8 mouse cellular contexts compared by ENCODE assay signal in the genomic region with DNA sequence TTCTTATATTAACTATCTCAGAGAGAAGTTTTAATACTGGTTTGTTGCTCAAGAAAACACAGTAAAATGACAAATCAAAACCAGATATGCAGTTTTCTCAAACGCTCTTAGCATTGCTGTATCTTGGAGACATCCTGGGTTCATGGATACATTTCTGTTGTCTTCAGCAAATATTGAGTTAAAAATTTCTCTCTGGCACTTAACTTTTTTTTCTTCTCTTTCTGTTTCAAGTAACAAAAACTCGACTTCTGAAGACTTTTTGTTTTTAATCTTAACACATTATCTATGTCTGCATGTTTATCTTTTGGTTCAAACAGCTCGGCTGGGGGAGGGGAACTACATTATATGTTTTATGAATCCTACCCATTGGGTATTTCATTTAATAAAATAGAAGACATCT. TPM values are rescaled to one million over a fixed set of nuclear protein-coding genes. Genes with fewer than 3 reads are reported as not detected.
A peak's percentile ranks its signal among the peaks of the same experiment; 100 is the strongest.
DNase-seq lines count a peak whose midpoint lies in the region; ATAC-seq lines count a peak whose summit lies in the region.

No protein-coding gene starts in this region.

- peak overlapping the region; percentile 94 for H3K4me3 ChIP-seq in kidney, embryonic 16.5 days (ENCODE audit: low read length)
- peak overlapping the region; percentile 52 for H3K4me3 ChIP-seq in hindbrain, embryonic 11.5 days (ENCODE audit: low read depth, low read length)
- H3K4me3 ChIP-seq in midbrain, embryonic 11.5 days (ENCODE audit: low read depth, low read length), result peak overlapping the region; percentile 52; the same call in 1 of the 2 replicates

- H3K36me3 ChIP-seq in kidney, embryonic 16.5 days (ENCODE audit: insufficient read depth, low read length), result 0 out of 2 replicates have a peak, but pooled peaks cover 4% of the 10 kb centered on the region
- no peaks in the 10 kb centered on the region for H3K36me3 ChIP-seq in hindbrain, embryonic 11.5 days (ENCODE audit: control insufficient read depth, insufficient read depth, low read length)
- H3K36me3 ChIP-seq in midbrain, embryonic 11.5 days (ENCODE audit: control insufficient read depth, insufficient read depth, low read length), result no peaks in the 10 kb centered on the region

- no peak for ATAC-seq in kidney, embryonic 16.5 days (ENCODE audit: low FRiP score, low TSS enrichment)
- ATAC-seq in hindbrain, embryonic 11.5 days (ENCODE audit: low FRiP score), result no peak
- no peak for ATAC-seq in midbrain, embryonic 11.5 days (ENCODE audit: low FRiP score)
- no peak for ATAC-seq in granulocyte monocyte progenitor cell, adult 5-6 weeks (replicated peaks; ENCODE audit: poor library complexity, severe bottlenecking)

- no peak overlapping the region for H3K9ac ChIP-seq in kidney, embryonic 16.5 days (replicated peaks; ENCODE audit: low read length)
- H3K9ac ChIP-seq in hindbrain, embryonic 11.5 days (ENCODE audit: low read depth, low read length), result no peak overlapping the region
- no peak overlapping the region for H3K9ac ChIP-seq in midbrain, embryonic 11.5 days (ENCODE audit: low read length)

- H3K4me2 ChIP-seq in kidney, embryonic 16.5 days (replicated peaks; ENCODE audit: low read depth, low read length), result peak overlapping the region; percentile 76
- peak overlapping the region; percentile 79; the same call in 1 of the 2 replicates for H3K4me2 ChIP-seq in hindbrain, embryonic 11.5 days (replicated peaks; ENCODE audit: low read depth, low read length)
- peak overlapping the region; percentile 80 for H3K4me2 ChIP-seq in midbrain, embryonic 11.5 days

- H3K4me1 ChIP-seq in kidney, embryonic 16.5 days (ENCODE audit: insufficient read depth, low read length), result peaks cover 26% of the 10 kb centered on the region
- no peaks in the 10 kb centered on the region for H3K4me1 ChIP-seq in hindbrain, embryonic 11.5 days (replicated peaks; ENCODE audit: control insufficient read depth, insufficient read depth, low read length)
- H3K4me1 ChIP-seq in midbrain, embryonic 11.5 days (ENCODE audit: control insufficient read depth, insufficient read depth, low read length), result peaks cover 16% of the 10 kb centered on the region

- H3K27ac ChIP-seq in kidney, embryonic 16.5 days (ENCODE audit: low read length), result 0 out of 2 replicates have a peak overlapping the region, but pooled peaks have one; percentile 18
- H3K27ac ChIP-seq in hindbrain, embryonic 11.5 days (ENCODE audit: low read depth, low read length), result no peak overlapping the region
- H3K27ac ChIP-seq in midbrain, embryonic 11.5 days (ENCODE audit: low read depth, low read length), result no peak overlapping the region

- no peak for DNase-seq in kidney, adult 8-10 months
- DNase-seq in c-Kit-negative CD71-positive TER-119-positive erythroid progenitor cells, embryonic 14.5 days (ENCODE audit: low read depth, low spot score), result peak; percentile 22
- peak; percentile 8 for DNase-seq in hindbrain, embryonic 11.5 days (ENCODE audit: low spot score)
- DNase-seq in midbrain, embryonic 11.5 days (ENCODE audit: low spot score, missing footprints), result peak; percentile 87
- no peak for DNase-seq in adrenal gland, adult 8-10 months
- no peak for DNase-seq in cerebellum, adult 9-11 months

- WGBS in kidney, embryonic 16.5 days, result 6% methylated on average over 3 of the region's 3 CpGs
- 8% methylated on average over 3 of the region's 3 CpGs for WGBS in hindbrain, embryonic 11.5 days
- WGBS in midbrain, embryonic 11.5 days, result 12% methylated on average over 3 of the region's 3 CpGs

- H3K9me3 ChIP-seq in kidney, embryonic 16.5 days (ENCODE audit: low read length), result no peaks in the 10 kb centered on the region
- no peaks in the 10 kb centered on the region for H3K9me3 ChIP-seq in hindbrain, embryonic 11.5 days (ENCODE audit: control insufficient read depth, low read length)
- H3K9me3 ChIP-seq in midbrain, embryonic 11.5 days (ENCODE audit: control insufficient read depth, low read length), result no peaks in the 10 kb centered on the region

- H3K27me3 ChIP-seq in kidney, embryonic 16.5 days (ENCODE audit: insufficient read depth, low read length), result no peaks in the 10 kb centered on the region
- no peaks in the 10 kb centered on the region for H3K27me3 ChIP-seq in hindbrain, embryonic 11.5 days (ENCODE audit: control insufficient read depth, insufficient read depth, low read length)
- H3K27me3 ChIP-seq in midbrain, embryonic 11.5 days (ENCODE audit: control insufficient read depth, insufficient read depth, low read length), result no peaks in the 10 kb centered on the region

RNA-seq across cellular contexts. Expression of gene Hivep1, which starts 1.7 kb away (rescaled TPM):
- 8.4 and 10.0 TPM in 2 replicates for polyA plus RNA-seq in kidney, embryonic 16.5 days (2015; fragmentation: Nextera tagmentation; extraction: Ambion mirVana)
- polyA plus RNA-seq in hindbrain, embryonic 11.5 days (2014; fragmentation: Nextera tagmentation; extraction: Ambion mirVana), result 13.4 and 18.4 TPM in 2 replicates
- polyA plus RNA-seq in midbrain, embryonic 11.5 days (2014; fragmentation: Nextera tagmentation; extraction: Ambion mirVana), result 12.0 and 12.9 TPM in 2 replicates
- total RNA-seq in adrenal gland, adult 8-10 months (2022), result 10 to 100 TPM; 24.7 to 30.9 (median 26.7) TPM
- 40.4 and 52.8 TPM in 2 replicates for total RNA-seq in granulocyte monocyte progenitor cell, adult 5-6 weeks (2014; fragmentation: Nextera tagmentation)
- 7.2 and 8.9 TPM in 2 replicates for total RNA-seq in granulocyte monocyte progenitor cell, adult 5-6 weeks (2017)

Comparison
In these comparisons a context has a peak if more than half of its experiments do, and no peak if none do; other contexts are left out.
1. DNase-seq: peak in c-Kit-negative CD71-positive TER-119-positive erythroid progenitor cells, embryonic 14.5 days (single experiment), hindbrain, embryonic 11.5 days (single experiment) and midbrain, embryonic 11.5 days (single experiment); none in kidney, adult 8-10 months (0 of 2), adrenal gland, adult 8-10 months (single experiment) and cerebellum, adult 9-11 months (single experiment).
2. Peak in every context shown above with its lines, with median percentiles within 50 percentile points of each other: H3K4me2 ChIP-seq and H3K4me3 ChIP-seq.